Mouse (Mus musculus) embryo, embryonic 10.5 days (tissue): ENCODE measurements around the gene Zfp579.
A peak's percentile ranks its signal among the peaks of the same experiment; 100 is the strongest.
"Not testable (repeated sequence)": the region's sequence is repeated elsewhere in the genome, so short reads cannot be mapped to it uniquely, and the experiment has no call there.

Experiments used
- DNase-seq: peaks from one replicate; pipeline ENCODE4 v3.0.0-alpha.2; 2015; ENCODE audit warnings: low spot score

Zfp579 gene

DNA sequence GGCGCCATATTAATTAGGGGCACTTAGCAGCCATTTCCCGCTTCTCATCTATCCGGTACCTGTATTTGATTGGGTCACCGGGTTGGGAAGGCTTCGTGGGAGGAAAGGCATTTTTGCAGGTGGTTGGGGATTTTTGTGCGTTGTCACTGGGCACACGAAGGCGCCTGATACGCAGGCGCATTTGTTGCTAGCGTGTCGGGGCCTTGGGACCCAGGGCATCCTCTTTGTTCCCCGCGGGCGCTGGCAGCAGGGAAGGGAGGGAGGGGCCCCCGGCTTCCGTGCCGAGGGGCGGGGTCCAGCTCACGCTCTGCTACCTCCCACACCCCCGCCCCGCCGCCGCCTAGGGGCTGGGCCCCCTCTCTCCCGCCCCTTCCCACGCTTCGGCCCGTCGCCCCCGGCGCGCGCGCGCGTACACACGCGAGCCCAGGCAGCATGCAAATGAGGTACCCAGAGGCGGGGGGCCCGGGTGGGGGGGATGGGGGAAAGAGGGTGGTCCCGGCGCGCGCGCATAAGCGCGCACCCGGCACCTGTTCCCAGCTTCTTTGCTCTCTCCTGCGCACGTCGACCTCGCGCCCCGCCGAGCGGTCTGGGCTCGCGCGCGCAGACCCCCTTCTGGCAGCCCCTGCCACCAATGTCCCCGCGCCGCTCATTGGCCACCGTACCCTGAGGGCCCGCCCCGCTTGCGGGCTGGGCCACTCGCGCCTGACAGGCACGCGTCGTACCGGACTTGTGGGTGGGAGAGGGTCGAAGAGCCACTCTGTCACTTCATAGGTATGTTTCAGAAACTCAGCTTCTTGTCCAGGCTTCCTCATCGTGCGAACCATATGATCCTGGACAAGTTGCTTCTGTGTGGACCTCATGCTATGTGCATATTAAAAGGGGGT is 19.4 kb upstream of the Zfp579 start, which contains the start of gene Gm44973:
Gene Gm44973, plus strand, starts transcription at position 379 of the 884 bp plus-strand sequence.
- DNase-seq, result peak; percentile 94

DNA sequence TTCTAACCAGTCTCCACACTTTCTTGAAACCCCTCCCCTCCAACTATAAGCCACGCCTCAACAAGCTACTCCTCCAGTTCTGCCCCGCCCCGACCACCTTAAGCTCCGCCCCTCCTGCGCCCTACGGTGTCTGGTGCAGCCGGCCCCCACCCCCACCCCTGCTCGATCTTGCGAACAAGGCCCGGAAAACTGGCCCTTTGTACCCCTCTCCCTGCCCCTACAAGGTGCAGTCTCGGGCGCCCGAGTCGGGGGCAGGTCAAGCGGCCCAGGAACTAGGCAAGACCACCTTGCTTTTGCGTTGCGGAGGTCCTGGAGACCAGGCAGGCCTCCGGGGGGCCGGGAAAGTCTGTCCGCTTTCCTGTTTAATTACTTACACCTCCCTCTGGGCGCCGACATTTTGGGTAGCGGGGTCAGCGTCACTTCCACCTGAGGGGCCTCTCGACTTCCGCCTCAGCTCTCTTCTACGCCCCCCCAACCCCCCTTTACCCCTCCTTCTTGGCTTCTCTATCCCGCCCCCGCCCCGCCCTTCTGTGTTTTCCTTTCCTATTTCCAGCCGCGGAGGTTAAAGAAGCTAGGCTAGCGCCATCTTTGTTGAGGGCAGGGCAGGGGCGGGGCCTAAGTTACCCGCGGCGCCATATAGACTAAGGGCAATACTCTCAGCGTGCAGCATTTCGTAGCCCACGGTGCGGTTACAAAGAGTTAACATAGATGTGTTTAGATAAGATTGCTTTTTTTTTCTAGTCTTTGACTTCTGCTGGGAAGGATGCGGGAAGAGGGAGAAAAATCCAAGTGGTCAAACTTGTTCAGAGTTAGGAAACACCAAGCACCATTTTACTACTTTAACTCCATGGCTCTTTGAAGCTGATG is 18.5 kb upstream of the Zfp579 start, which contains the start of the genes Zfp524 and Fiz1:
Gene Zfp524, plus strand, starts transcription at position 165 of the 867 bp plus-strand sequence.
Gene Fiz1, minus strand, starts transcription at position 447 of the 867 bp plus-strand sequence.
- DNase-seq, result peak; percentile 99

DNA sequence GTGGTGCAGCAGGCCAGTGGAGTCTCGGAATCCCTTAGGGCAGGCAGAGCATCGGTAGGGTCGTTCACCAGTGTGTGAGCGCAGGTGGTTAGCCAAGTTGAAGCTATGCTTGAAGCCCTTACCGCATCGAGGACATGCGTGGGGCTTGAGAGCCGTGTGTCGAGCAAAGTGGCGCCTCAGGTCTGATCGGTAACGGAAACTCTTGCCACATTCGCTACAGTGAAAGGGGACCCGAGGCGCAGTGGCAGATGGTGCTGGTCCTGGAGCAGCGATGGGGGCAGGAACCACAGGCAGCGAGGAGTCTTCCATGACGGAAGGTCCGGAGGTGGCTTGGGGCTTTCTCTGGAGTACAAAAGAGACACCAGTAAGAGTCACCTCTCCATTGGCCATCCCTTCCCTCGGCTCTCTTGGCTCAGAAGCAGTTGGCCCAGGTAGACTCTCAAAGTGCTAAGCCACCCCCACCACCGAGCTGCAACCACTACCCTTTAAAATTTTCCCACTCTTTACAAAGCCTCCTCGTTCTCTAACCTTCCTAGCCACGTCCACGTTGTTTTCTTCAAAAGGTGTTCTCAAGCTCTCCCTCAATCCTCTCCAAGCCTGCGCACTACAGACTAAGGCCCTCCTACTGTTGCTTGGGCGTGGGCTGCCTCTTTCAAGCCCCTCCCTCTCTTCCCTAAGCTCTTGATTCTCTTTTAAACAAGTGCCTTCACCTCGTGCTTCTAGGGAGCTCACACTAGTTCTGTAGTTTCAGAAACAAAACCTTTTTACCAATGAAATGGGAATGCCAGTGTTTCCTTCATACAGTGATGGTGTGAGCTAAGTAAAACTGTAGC is 16.9 kb upstream of the Zfp579 start:
- no peak for DNase-seq

DNA sequence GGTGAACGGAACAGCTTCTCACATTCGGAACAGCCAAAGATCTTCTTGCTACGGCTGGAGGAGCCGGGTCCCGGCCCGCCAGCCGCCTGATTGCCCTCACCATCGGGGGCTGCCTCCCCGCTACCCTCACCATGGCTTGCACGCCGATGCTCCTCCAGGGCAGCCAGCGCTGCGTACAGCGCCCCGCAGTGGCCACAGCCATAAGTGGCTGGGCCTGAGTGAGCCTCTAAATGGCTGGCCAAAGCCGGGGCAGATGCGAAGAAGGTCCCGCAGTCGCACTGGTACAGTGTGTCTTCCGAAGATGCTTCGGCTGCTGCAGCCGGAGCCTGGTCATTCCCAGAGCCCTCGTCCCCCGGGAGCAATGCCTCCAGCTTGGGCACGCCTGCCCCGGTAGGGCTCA is 12.3 kb upstream of the Zfp579 start:
- DNase-seq, result no peak

DNA sequence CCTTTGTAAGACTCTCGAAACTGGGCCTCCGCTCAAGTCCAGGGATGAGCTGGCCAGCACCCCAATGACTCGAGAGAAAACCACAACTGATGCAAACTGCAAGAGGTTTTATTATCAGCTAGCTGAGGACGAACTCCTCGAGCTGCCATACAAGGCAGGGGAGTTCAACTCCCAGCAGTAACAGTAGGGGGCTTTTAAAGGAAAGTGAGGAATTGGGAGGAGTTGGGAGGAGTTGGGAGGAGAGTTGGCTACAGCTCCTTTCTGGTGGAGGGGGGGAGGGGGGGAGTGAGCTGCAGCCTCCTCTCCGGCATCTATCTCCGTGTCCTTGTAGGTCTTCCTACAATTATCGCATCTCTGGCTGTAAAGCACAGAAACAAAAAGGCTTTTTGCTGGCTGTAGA is 6.9 kb upstream of the Zfp579 start:
- not testable (repeated sequence) for DNase-seq

DNA sequence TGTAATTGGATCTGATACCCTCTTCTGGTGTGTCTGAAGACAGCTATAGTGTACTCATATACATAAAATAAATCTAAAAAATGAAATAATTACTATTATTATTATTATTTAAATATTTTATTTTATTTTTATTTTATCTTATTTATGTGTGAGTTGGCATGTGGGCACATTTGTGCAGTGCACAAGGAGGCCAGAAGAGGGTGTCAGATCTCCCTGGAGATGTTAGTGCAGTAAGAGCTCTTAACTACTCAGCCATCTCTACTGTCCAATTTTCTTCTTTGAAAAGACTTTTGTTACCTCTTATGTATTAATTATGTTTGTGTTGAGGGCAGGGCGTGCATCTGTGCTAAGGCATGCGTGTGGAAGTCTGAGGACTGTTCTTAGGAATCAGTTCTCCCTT is 3.9 kb upstream of the Zfp579 start:
- DNase-seq, result no peak

DNA sequence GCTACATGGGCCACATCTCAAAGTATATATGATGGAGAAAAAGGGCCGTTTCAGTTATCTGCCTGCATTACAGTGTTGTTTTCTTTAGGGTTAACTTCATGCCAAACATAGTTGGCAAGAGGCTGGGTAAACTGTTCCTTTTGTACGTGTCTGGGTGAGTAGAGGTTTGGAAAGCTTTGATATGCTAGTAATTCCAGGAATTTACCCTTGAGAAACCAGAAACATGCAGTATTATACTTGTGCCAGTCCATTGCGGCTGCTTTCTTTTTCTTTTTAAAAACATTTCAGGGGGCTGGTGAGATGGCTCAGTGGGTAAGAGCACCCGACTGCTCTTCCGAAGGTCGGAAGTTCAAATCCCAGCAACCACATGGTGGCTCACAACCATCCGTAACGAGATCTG is 976 bp upstream of the Zfp579 start:
- DNase-seq, result no peak

DNA sequence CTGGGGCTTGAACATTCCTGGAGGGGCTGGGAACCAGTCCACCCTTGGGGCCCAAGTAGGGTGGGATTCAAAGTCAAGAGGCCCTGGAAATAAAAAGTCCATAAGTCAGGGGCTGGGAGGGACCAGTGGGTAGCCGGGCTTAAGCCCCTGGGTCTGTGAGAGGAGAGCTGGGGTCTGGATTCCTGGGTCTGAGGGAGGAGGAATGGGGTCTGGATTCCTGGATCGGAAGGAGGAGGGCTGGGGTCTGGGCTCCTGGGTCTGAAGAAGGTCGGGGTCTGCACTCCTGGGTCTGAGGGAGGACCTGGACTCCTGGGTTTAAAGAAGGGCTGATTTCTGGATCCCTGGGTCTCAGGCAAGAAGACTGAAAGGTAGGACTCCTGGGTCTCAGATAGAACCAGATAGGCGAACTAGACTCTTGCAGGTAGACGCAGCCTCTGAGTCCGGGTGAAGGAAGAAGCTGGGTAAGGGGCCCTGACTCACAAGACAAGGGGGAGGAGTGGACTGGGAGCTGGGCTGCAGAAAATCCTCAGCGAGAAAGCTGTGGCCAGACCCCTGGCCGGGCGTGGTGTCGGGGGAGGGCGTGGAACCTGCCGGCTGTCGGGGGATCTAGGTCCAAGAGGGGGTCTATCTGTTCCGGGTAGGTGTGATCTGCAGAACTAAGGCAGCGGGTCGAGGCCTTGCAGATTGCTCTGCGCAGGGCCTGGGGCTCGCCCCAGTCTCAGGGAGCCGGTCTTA is 523 bp downstream of the Zfp579 start:
- no peak for DNase-seq

DNA sequence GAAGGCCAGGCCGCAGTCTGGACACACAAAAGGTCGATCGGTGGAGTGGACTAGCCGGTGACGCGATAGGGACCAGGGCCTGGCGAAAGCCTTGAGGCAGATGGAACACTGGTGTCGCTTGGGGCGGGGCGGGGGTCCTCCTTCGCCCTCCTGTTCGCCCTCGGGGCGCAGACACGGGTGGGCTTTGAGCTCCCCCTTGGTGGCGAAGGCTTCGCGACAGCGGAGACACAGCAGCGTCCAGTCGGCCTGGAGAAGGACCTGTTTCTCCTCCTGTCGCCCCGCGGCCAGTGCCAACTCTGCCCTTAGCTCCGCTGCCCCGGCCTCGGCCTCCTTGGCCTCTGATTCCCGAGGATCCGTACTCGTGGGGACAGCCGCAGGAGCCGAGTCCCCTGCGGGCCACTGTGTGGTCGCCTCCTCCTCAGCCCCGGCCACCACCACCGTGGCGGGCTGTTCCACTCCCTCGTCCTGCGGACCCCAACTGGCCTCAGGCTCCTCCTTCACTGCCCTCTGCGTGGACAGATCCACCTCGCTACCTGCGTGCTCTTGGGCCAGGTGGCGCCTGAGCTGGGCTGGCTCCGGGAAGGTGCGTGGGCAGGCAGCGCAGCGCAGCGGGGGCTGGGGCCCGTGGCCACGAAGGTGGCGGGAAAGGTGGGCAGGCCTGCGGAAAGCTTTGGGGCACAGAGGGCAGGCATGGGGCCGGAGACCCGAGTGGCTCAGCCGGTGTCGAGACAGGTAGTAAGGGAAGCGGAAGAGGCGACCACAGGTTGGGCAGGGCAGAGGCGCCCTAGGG is 1.8 kb downstream of the Zfp579 start:
- DNase-seq, result no peak

DNA sequence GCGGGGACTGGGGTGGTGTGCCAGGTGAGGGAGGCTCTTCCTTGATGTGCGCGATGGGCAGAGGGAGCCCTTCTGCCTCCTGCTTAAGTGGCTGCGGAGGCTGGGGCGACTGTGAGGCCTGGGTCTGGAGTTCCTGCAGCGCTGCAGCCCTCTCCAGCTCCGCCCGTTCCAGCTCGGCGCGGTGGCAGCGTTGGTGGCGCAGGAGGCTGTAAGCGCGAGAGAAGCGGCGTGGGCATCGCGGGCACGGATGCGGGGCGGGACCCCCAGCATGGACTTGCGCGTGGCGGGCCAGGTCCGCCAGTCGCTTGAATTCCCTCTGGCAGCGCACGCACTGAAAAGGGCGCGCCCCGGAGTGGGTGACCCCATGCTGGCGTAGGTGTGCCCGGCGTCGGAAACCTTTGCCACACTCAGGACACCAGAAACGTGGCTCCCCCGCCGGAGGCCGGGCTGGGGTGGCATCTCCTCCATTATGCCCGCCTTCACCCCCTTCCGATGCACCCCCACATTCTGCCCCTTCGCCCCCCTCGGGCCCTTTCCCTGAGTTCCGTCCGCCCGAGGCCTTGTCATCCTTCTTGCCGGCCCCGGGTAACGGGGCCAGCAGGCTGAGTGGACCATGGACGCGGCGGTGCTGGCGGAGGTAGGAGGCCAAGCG is 2.5 kb downstream of the Zfp579 start:
- DNase-seq, result no peak

DNA sequence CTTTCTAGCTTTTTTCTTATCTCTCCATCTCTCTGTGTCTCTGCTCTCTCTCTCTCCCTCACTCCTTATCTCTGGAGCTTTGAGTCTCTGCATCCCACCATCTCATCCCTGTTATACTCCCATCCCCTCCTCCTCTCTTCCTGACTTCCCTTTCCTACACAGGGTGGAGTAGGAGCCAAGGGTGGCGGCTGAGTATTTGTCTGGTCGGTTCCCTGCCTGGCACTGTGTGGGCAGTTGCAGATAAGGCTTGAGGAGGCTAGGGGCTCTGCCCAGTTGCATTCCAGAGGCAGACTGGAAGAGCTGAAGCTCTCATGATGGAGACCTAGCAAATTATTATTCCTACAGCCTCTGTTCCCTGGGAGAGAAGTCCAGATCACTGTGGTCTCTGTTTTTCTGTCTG is 7.7 kb downstream of the Zfp579 start:
- no peak for DNase-seq

DNA sequence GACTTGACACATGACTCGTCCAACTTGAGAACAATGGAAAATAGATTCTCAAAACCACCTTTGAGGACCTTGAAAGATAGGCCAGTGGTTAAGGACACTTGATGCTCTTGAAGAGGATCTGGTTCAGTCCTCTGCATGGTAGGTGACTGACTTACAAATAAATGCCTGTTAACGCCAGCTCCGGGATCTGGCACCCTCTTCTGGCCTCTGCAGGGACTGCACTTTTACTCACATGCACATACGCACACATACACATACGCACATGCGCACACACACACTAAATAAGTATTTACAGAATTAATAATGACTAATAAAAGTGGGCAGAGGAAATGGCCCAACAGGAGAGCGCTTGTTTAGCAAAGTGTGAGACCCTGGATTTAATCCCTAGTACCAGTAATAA is 19.1 kb downstream of the Zfp579 start:
- DNase-seq, result no peak

DNA sequence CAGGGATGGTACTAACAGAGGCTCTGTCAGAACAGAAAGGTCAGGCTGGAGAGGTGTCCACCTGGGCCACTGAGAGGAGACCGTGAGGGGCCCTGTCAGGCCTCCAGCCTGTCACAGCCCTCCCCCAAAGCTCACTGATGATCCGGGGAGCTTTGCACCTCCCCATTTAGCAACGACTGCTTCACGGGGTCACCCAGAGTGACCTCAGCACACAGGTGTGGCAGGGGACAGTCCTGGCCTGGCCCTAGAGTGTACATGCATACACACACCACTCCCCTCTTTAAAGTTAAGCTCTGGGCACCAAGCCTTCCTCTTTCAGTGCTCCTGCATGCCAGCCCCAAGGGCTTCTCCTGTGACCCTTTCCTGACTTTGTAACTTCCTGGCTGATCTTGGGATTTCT is 20.5 kb downstream of the Zfp579 start:
- DNase-seq, result no peak

DNA sequence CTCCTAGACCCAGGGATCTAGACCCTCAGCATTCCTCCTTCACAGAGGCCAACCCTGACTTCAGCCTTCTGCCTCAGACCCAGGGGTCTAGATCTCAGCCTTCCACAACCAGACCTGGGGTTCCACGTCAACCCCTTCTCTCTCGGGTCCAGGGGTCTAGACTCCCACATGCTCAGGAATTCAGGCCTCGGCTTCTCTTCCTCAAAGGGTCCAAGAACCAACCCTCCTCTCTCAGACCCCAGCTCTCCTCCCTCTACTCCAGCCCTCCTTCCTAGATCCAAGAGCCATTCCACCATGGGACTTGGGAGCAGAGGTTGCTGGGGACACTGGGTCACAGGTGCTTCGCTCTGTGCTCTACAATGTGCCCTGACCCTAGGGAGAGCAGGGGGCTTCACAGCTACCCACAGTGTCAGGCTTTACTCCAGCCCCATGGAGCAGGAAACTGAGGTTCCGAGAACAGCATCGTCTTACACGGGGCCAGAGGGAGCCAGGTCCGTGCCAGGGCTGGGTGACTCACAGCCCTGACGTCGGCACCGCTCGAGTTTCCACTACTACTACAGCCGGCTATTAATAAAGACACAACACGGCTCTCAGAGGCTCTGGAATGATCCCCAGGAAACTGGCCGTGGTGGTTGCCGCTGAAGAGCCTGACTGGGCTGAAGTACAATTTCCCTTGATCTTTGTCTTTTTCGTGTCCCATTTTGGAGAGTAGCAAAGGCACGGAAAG is 23.5 kb downstream of the Zfp579 start:
- no peak for DNase-seq

DNA sequence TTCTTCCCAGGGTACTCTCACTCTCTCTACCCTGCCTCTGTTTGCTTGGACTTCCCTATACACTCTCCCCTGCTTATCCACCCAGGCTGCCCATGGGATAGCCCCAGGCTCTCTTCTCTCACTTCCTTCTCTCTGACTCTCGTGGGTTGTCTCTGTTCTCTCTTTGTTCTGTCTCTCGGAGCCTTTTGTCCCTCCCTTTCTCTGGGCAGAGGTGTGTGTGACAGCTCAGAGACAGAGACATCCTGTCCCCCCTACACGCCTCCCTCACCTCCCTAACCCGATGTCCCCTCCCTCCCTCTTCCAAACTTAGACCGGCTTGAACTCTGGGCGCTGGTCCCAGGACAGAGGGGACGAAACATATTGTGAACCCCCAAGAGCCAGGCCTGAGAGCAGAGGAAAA is 24.2 kb downstream of the Zfp579 start:
- DNase-seq, result no peak

DNA sequence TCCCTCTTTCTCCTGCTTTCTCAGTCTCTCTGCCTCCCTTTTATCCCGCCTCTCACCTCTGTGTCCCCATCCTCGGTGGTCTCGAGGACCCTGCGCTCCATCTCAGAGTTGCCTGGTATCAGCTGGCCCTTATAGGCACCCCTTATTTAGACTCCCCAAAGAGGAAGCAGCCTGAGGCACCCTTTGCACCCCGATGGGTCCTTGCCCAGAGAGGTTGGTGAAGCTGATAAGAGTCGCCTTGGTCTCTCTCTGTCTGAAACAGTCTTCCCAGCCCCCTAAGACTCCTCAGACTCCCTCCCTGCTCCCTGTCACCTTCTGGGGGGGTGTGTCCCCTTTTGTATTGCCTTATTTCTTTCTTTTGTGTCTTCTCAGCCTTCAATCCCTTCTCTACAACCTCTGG is 24.9 kb downstream of the Zfp579 start, which contains the start of gene Sbk3:
Gene Sbk3, minus strand, starts transcription at position 101 of the 400 bp plus-strand sequence.
- no peak for DNase-seq

DNA sequence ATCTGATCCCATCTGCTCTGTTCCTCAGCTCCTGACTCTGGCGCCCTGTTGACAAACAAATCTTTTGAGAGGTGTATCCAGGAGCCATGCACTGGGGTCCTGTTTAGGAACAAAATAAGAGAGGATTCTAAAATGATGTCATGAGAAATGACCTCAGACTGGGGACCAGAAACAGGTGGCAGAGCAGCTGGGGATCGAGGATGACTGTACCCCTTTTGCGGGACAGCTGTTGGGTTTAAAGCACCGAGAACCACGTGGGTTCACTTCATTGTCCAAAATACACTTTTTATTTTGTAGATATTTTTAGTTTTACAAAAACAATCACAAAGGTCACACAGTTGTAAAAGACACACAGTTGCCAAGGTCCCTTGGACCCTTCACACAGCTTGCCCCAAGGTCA is 31.0 kb downstream of the Zfp579 start:
- DNase-seq, result no peak

DNA sequence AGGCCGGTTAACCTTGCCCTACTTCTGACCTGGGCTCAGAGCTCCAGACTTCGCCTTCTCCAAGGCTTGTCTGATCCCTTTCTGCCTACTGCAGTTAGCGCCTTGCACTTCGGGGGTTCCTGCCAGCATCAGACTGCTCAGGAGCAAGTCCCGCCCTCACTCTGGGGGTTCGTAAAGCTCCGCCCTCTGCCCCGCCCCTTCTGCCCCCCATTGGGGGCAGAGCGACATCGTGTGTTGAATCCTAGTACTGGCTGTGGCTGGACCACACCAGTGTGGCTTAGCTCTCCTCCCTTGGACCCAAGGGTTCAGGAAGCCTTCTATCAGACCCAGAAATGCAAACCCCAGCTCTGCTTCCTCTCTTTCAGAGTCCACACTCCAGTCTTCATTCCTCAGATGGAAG is 31.7 kb downstream of the Zfp579 start, which contains the start of gene Sbk2:
Gene Sbk2, minus strand, starts transcription at position 135 of the 400 bp plus-strand sequence.
- peak; percentile 73 for DNase-seq

DNA sequence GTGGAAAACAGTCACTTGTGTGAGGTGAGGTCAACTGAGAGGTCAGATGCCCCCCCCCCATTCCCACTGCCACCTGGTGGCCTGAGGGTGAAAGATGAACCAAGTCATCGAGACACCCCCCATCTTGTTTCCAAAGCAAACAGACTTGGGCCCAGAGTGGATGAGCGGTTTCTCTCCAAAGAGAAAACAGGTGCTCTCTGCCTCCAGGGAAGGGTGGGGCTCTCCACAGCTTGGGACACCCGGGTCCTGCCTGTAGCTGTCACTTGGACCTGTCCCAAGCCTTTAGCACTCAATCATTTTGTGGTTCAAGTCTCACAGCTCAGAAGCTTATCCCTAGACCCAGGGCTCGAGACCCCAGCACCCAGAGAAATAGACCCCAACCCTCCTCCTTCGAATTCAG is 32.4 kb downstream of the Zfp579 start:
- no peak for DNase-seq
